Mouse (Mus musculus) E14TG2a.4 (cell line): Measurements from ENCODE around the gene Dera.

ENCODE experiments used
- CTCF ChIP-seq: conservative IDR thresholded peaks from 2 replicates; pipeline ENCODE4 v1.5.1; 2014; ENCODE audit warnings: low read length
- NANOG ChIP-seq: IDR thresholded peaks from 2 replicates; pipeline ENCODE4 v1.6.1; 2014; ENCODE audit warnings: borderline replicate concordance, low read length, mixed read lengths
- POU5F1 ChIP-seq: IDR thresholded peaks from 2 replicates; pipeline ENCODE4 v1.6.1; 2014; ENCODE audit warnings: low read length, borderline replicate concordance

DNA sequence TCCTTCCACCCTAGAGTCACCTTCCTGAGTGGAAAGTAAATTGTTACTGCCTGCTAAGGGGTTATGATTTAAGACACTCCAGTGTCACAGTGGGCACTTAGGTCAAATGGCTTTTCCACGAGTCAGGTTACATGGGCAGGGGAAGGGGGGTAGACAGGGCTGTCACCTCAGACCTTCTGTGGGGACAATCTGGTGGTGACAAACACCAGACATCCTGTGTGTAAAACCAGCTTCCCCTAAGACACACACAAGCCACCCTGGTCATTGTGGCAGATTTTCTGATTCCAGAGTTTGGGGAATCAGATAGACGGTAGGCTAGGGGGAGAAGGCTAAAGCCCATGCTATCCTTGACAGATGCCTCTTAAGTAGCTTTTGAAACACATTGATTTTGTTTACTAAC lies 41.1 kb downstream of the Dera start:
- TF ChIP-seq CTCF (no peak), POU5F1 (no peak), NANOG (no peak)
